Mouse (Mus musculus) left cerebral cortex, postnatal 10 days (tissue): ENCODE measurements around the gene Gch1. TPM values are rescaled to one million over a fixed set of nuclear protein-coding genes. Genes with fewer than 3 reads are reported as not detected.

Source experiments
- DNase-seq, 2 experiments: peaks; one replicate each; pipeline ENCODE4 v3.0.0; 2021 to 2022; ENCODE audit warnings: low spot score in 2 of 2, mixed read lengths in 1 of 2; ENCODE audit errors: extremely low spot score in 1 of 2
- intact Hi-C: fragments of 180-260 bp; cut with DNase I; formaldehyde crosslinking; loops from one replicate; pipeline ENCODE4 v1.15.1; 2025
- total RNA-seq, 2 experiments: library from RNA; stranded (reverse); gene quantifications; 2 replicates each; pipeline ENCODE4 v1.2.3; 2021

Gene Gch1
- total RNA-seq = 1 to 10 TPM; 1.1 to 1.4 TPM

GRCm38 (mm10) chr14:47188848-47189634 is at the start of gene Gch1:
Gch1 (minus strand) TSS chr14:47189413.
- intact Hi-C loops = loop anchor here (10.0 kb wide), 1 partner anchor 314 kb away; no protein-coding TSS in a partner anchor

GRCm38 (mm10) chr14:47237286-47237685 is 48.1 kb upstream of the Gch1 start:
- DNase-seq = no peak
- intact Hi-C loops = no loop called here

More at GRCm38 (mm10) chr14:47188848-47189634, at the start of gene Gch1:
- peak; percentile 47 to 80 for DNase-seq

GRCm38 (mm10) chr14:47236491-47236890 is 47.3 kb upstream of the Gch1 start:
- no peak for DNase-seq
- intact Hi-C loops = no loop called here

GRCm38 (mm10) chr14:47234526-47235250 is 45.5 kb upstream of the Gch1 start:
- no peak for DNase-seq
- intact Hi-C loops = no loop called here

- intact Hi-C loops = no loop called here
- DNase-seq = no peak
These were observed 44.8 kb upstream of the Gch1 start for GRCm38 (mm10) chr14:47234032-47234431.

GRCm38 (mm10) chr14:47233602-47234001 is 44.4 kb upstream of the Gch1 start:
- DNase-seq = no peak
- intact Hi-C loops = no loop called here

GRCm38 (mm10) chr14:47229796-47230376 is 40.7 kb upstream of the Gch1 start:
- intact Hi-C loops = no loop called here

GRCm38 (mm10) chr14:47225931-47226330 is 36.7 kb upstream of the Gch1 start:
- intact Hi-C loops = no loop called here
- DNase-seq = no peak

More at GRCm38 (mm10) chr14:47229796-47230376, 40.7 kb upstream of the Gch1 start:
- DNase-seq = no peak

GRCm38 (mm10) chr14:47224476-47225325 is 35.5 kb upstream of the Gch1 start:
- no peak for DNase-seq
- intact Hi-C loops = no loop called here

GRCm38 (mm10) chr14:47222631-47223450 is 33.6 kb upstream of the Gch1 start:
- intact Hi-C loops = no loop called here
- no peak for DNase-seq

GRCm38 (mm10) chr14:47221567-47221966 is 32.4 kb upstream of the Gch1 start:
- intact Hi-C loops = no loop called here
- no peak for DNase-seq

GRCm38 (mm10) chr14:47220231-47221025 is 31.2 kb upstream of the Gch1 start:
- DNase-seq = no peak
- intact Hi-C loops = no loop called here

- intact Hi-C loops = no loop called here
- DNase-seq = no peak
These were observed 29.8 kb upstream of the Gch1 start for GRCm38 (mm10) chr14:47218766-47219606.

- DNase-seq = no peak
- intact Hi-C loops = no loop called here
These were observed 27.3 kb upstream of the Gch1 start for GRCm38 (mm10) chr14:47216541-47216940.

- intact Hi-C loops = no loop called here
- no peak for DNase-seq
These were observed 25.2 kb upstream of the Gch1 start for GRCm38 (mm10) chr14:47214367-47214766.

GRCm38 (mm10) chr14:47213305-47213704 is 24.1 kb upstream of the Gch1 start:
- DNase-seq = no peak
- intact Hi-C loops = no loop called here
